Mouse (Mus musculus): ENCODE results near the gene Stbd1.

Stbd1 gene

DNA sequence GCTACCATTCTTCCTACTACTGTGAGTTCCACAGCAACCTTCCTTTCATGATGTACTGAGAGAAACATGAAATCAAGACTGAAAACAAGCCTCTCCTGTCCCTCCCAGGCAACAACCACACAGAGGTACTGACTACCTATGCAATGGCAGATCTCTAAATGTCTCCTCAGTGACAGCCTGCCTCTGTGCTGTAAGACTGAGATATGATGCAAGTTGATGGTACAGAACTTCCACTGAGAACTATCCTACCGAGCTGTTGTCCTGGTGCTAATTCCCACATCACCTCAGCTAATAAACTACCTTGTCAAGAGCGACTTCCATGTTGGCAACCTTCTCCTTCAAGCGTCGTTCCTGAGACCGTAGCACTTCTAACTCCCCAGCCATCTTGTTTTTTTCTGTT is 33.0 kb downstream of the Stbd1 start:
- no peak for DNase-seq (ENCODE audit: low spot score in 2 of 2)

DNA sequence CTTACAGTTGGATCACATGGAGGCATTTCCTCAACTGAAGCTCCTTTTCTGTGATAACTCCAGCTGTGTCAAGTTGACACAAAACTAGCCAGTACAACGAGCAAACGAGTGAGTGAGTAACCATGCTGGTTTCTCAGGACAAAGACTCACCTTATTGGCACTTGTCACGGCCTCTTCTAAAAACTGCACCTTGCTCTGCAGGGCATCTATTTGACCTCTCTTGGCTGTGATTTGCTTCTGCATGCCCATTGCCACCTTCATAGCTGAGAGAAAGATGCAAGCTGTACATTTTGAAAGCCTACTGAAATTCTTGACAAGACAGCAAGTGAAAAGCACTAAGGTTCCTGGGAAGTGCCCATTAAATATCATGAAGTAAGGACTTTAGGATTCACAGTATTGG is 38.0 kb downstream of the Stbd1 start:
- no peak for DNase-seq (ENCODE audit: low spot score in 2 of 2)
